Mouse (Mus musculus) retina, postnatal 7 days (tissue): ENCODE data around the gene Tnk2.
"Not testable (repeated sequence)": the region's sequence is repeated elsewhere in the genome, so short reads cannot be mapped to it uniquely, and the experiment has no call there.

Source experiments
- DNase-seq: peaks from one replicate; pipeline ENCODE4 v3.0.0-alpha.2; 2012; ENCODE audit warnings: low read depth, low spot score

Gene Tnk2

DNA sequence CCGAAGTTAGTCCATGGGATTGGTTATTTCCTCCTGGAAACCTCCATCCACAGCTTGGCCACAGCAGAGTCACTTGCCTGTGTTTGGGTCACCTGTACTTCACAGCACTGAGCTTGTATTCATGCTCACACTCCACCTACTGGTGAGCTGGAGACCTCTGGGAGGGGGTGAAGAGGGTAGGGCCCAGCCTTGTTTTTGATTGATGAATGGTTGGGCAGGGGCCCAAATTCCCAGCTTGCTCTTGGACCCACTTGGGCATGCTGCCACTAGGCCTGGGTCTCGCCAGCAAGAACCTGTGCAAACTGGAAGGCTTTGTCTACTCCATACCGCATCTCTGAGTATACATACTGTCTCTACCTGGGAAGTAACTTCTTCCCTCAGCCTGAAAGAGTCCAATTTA is 8.4 kb upstream of the Tnk2 start:
- DNase-seq: no peak

GRCm38 (mm10) chr16:32636331-32636730 is 7.3 kb upstream of the Tnk2 start:
- no peak for DNase-seq

DNA sequence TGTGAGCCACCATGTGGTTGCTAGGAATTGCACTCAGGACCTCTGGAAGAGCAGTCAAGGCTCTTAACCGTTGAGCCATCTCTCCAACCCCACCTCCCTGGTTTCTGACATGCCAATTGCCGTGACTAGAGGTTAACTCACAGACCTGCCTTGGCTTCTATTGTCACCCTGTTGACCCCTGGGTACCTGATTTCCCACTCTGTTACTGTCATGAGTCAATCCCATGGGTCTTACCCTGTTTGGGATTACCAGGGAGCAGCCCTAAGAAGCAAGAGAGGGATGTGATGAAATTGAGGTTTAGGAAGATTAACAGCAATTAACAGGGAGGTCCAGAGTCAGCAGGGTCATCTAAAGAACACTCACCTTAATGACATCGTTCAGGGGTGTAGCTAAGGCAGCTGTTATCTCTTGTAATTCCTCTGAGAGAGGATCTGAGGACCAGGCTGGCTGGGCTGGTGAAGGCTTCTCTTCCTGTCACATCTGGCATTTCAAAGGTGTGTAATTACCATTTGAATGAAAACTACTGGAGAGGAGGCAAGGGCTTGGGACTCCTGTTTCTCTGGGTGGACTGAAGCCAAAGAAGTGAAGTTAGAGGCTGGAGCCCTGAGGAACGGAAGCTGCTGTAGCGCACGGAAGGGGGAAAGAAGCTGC is 6.7 kb upstream of the Tnk2 start:
- DNase-seq: no peak

DNA sequence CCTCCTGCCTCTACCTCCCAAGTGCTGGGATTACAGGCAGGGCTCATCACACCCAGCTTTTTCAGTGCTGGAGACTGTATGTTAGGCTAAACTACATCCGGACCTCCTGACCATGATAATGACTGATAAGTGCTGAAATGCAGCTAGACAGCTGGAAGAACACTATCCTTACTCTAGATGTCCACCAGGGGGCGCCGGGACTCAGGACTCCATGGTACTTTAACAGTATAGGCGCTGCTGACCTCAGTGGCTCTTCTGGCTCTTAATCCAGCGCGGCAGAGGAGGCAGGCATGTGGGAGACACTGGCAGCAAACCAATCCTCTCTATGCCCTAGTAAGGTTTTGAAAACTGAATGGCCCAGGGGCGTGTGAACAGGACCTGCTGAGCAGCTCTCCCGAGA is 5.2 kb upstream of the Tnk2 start:
- DNase-seq: peak; percentile 84

DNA sequence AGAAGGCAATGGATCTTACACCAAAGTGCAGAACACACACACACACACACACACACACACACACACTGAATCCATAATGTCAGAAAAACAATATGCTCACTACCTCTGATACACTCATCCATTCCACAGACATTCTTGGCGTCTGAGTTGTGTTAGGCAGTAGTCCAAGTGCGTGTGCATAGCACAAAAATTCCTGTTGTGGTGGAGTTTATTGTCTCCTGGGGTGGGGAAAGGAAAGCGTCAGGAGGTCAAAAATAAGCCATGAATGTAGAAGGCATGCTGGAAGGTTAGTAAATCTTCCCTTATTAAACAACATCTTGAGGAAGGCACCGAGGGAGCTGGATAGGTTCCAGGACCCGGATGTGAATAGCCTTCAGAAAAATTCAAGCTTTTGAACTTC is 3.6 kb upstream of the Tnk2 start:
- DNase-seq: no peak

DNA sequence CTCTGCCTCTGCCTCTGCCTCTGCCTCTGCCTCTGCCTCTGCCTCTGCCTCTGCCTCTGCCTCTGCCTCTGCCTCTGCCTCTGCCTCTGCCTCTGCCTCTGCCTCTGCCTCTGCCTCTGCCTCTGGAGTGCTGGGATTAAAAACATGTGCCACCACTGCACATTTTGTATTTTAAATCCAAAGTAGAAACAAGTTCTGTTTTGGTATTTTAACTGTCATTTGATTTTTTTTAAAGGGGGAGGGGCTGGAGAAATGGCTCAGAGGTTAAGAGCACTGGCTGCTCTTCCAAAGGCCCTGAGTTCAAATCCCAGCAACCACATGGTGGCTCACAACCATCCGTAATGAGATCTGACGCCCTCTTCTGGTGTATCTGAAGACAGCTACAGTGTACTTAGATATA is 3.0 kb upstream of the Tnk2 start:
- DNase-seq: not testable (repeated sequence)

- DNase-seq: no peak
Measured at GRCm38 (mm10) chr16:32641440-32642219, 2.0 kb upstream of the Tnk2 start.

- DNase-seq: no peak
Measured at GRCm38 (mm10) chr16:32642280-32642679, 1.4 kb upstream of the Tnk2 start.

DNA sequence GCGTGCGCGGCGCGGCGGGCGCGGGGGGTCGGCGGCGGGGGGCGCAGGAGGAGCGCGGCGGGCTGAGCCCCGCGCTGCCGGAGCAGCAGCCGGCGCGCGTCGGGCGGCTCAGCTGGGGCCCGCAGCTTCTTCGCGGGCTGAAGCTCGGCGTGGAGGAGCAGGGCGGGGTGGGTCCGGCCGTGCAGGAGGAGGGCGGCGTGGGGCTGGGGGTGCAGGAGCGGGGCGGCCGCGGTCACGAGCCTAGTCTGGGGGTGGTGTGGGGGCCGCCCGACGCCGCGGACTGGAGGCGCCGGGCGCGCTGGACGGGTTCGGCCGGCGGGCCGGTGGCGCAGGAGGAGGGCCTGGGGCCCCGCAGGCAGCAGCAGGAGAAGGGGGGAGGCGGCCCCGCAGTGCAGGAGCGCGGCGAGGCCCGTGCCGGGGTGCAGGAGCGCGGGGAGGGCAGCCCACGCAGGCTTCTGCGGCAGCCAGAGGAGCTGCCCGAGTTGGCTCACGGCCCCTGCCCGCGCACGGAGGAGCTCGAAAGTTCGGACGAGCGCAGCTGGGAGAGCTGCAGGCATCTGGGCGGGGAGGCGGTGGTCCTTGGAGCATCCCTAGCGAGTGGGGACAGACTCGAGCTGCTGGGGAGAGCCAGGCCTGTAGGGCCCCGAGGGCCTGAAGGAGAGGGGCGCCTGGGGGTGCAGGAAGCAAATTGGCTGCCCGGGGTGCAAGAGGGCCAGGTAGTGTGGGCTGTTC is 561 bp downstream of the Tnk2 start:
- no peak for DNase-seq

DNA sequence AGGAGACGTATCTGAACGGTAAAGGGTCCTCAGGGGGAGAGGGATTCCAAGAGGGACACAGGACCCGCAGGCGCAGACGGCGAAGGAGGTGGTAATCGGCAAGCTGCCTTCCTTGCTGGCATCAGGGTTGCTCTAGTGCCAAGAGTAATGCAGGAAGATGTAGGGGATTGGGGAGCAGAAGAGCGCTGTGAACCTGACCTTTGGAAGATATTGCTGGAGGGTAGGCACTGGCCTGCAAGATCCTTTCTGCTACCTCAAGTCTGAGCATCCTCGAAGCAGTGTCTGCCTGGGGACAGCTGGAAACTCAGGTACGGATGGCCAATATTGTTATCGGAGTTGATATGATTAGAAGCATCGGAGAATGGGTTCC is 1.1 kb downstream of the Tnk2 start:
- no peak for DNase-seq

DNA sequence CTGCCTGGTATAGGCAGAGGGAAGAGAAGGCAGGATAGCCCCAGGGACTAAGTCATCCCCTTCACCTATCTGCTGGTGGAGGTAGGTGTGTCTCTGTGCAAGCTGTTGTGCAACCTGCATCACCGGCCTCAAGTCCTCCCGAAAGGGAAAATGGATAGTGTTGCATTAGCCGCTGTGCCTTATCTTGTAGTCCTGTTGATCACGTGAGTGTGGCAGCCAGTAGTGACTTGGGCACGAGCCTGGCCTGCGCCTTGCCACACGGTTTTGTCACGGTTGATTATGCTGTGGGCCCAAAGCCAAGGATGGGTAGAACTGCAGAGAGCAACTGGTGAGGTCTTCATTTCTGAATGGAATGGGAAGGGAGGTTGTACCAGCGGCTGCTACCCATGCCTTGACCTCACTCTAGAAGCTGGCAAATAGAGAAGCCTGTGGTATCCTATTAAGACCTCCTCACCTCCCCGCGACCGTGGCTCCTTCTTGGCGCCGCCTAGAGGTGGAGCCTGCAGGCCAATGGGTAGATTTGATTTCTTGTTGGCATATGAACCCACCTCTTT is 1.8 kb downstream of the Tnk2 start:
- DNase-seq: no peak

- no peak for DNase-seq
Measured at GRCm38 (mm10) chr16:32646014-32646413, 2.3 kb downstream of the Tnk2 start.

GRCm38 (mm10) chr16:32647712-32648111 is 4.0 kb downstream of the Tnk2 start:
- no peak for DNase-seq

DNA sequence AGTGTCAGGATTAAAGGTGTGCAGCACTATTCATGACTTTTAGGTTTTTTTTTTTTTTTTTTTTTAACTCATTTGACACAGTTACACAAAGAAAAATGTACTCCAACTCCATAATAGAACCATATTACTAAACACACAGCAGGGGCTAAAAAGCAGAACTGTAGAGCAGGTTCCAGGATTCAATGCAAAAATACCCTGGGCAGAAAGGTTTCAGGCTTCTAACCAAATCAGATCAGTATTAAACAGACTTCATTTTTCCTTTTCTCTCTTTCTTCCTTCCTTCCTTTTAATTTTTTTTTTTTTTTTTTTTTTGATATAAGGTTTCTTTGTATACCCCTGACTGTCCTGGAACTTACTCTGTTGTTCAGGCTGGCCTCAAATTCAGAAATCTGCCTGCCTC is 6.8 kb downstream of the Tnk2 start:
- no peak for DNase-seq

GRCm38 (mm10) chr16:32650974-32651618 is 7.4 kb downstream of the Tnk2 start:
- no peak for DNase-seq

DNA sequence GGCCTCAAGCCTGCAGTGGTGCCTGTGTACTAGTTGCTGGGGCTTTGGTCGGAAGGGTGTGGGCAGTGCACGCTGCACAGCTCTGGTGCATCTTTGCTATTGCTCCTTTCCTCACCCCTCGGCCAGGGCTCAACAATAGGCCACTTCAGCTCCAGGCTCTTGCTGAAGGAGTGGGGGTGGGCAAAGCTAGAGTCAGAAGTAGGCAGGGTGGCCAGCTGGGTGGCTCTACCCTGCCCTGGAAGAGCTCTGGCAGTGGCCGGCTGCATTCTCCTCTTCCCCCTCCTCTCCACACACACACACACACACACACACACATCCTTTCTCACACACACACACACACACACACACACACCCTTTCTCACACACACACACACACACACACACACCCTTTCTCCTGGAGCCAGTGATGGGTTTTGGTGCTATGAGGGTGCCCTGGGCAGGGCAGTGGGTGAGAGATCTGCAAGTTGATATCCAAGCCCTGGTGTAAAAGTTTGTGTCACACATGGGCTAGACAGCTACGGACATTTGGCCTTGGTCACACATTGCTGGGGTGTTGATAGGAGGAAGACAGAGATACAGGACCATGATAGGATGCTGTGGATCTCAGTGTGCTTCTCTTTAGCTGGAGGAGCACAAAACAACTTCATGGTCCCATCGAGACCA is 10.5 kb downstream of the Tnk2 start:
- no peak for DNase-seq

- DNase-seq: no peak
Measured at GRCm38 (mm10) chr16:32655534-32655933, 11.9 kb downstream of the Tnk2 start.

GRCm38 (mm10) chr16:32656321-32656720 is 12.6 kb downstream of the Tnk2 start:
- no peak for DNase-seq

DNA sequence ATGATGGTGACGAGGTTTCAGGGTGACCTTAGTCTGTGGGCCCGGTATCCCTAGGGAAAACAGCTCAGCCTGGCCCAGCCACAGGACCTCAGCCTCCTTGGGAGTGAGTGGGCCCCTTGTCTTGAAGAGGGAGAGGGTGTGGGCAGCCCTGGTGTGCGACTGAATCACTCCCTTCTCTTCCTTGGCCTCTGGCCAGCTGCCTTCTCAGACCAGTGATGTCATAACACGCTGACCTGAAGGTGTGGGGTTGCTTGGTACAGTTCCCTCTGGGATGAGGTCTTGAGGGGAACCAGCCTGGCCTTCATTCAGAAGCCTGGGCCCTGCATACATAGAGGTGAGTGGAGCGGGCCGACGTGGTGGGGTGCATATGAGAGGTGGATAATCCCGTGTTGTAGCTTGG is 13.1 kb downstream of the Tnk2 start:
- no peak for DNase-seq

- DNase-seq: no peak
Measured at GRCm38 (mm10) chr16:32657498-32658250, 14.0 kb downstream of the Tnk2 start.

- DNase-seq: no peak
Measured at GRCm38 (mm10) chr16:32658743-32659171, 15.1 kb downstream of the Tnk2 start.
